Mouse (Mus musculus): Measurements from ENCODE around the gene Akt2. TPM values are rescaled to one million over a fixed set of nuclear protein-coding genes. Genes with fewer than 3 reads are reported as not detected.

Gene Akt2
- total RNA-seq, 2 experiments from 2014 or later, result 92.2 to 103 TPM

- intact Hi-C loops (cut with DNase I), result no loop called here
- no peak for DNase-seq (ENCODE audit: extremely low spot score in 1 of 2, low spot score in 2 of 2)
Measured at GRCm38 (mm10) chr7:27580380-27581174, 10.8 kb upstream of the Akt2 start.

- intact Hi-C loops (cut with DNase I), result no loop called here
- no peak for DNase-seq (ENCODE audit: extremely low spot score in 1 of 2, low spot score in 2 of 2)
Measured at GRCm38 (mm10) chr7:27586861-27587260, 4.5 kb upstream of the Akt2 start.

GRCm38 (mm10) chr7:27587741-27588140 is 3.6 kb upstream of the Akt2 start:
- DNase-seq (ENCODE audit: extremely low spot score in 1 of 2, low spot score in 2 of 2), result no peak
- intact Hi-C loops (cut with DNase I), result no loop called here

GRCm38 (mm10) chr7:27590088-27590487 is 1.3 kb upstream of the Akt2 start:
- DNase-seq (ENCODE audit: extremely low spot score in 1 of 2, low spot score in 2 of 2), result no peak
- intact Hi-C loops (cut with DNase I), result loop anchor here (5.0 kb wide), 1 partner anchor 118 kb away; the partner anchor contains the start of gene Sertad3

- intact Hi-C loops (cut with DNase I), result loop anchor here (5.0 kb wide), 1 partner anchor 118 kb away; the partner anchor contains the start of gene Sertad3
- DNase-seq (ENCODE audit: extremely low spot score in 1 of 2, low spot score in 2 of 2), result no peak
Measured at GRCm38 (mm10) chr7:27590566-27591213, 662 bp upstream of the Akt2 start.

- intact Hi-C loops (cut with DNase I), result loop anchor here (5.0 kb wide), 1 partner anchor 120 kb away; the partner anchor contains the start of gene Sertad3
Measured at GRCm38 (mm10) chr7:27592217-27592929, 1.0 kb downstream of the Akt2 start.

GRCm38 (mm10) chr7:27592934-27593645 is 1.7 kb downstream of the Akt2 start:
- intact Hi-C loops (cut with DNase I), result loop anchor here (5.0 kb wide), 1 partner anchor 121 kb away; the partner anchor contains the start of gene Sertad3
- DNase-seq (ENCODE audit: extremely low spot score in 1 of 2, low spot score in 2 of 2), result no peak

More at GRCm38 (mm10) chr7:27592217-27592929, 1.0 kb downstream of the Akt2 start:
- peak in 1 of 2 experiments; percentile 55 for DNase-seq (ENCODE audit: extremely low spot score in 1 of 2, low spot score in 2 of 2)

GRCm38 (mm10) chr7:27596586-27597503 is 5.5 kb downstream of the Akt2 start:
- intact Hi-C loops (cut with DNase I), result no loop called here

GRCm38 (mm10) chr7:27598053-27598452 is 6.7 kb downstream of the Akt2 start:
- intact Hi-C loops (cut with DNase I), result no loop called here
- DNase-seq (ENCODE audit: extremely low spot score in 1 of 2, low spot score in 2 of 2), result no peak

More at GRCm38 (mm10) chr7:27596586-27597503, 5.5 kb downstream of the Akt2 start:
- no peak for DNase-seq (ENCODE audit: extremely low spot score in 1 of 2, low spot score in 2 of 2)

- intact Hi-C loops (cut with DNase I), result no loop called here
- peak; percentile 54 to 63 for DNase-seq (ENCODE audit: extremely low spot score in 1 of 2, low spot score in 2 of 2)
Measured at GRCm38 (mm10) chr7:27601628-27602027, 10.3 kb downstream of the Akt2 start.

GRCm38 (mm10) chr7:27602161-27602560 is 10.8 kb downstream of the Akt2 start:
- intact Hi-C loops (cut with DNase I), result no loop called here

GRCm38 (mm10) chr7:27602835-27603234 is 11.5 kb downstream of the Akt2 start:
- no peak for DNase-seq (ENCODE audit: extremely low spot score in 1 of 2, low spot score in 2 of 2)
- intact Hi-C loops (cut with DNase I), result no loop called here

More at GRCm38 (mm10) chr7:27602161-27602560, 10.8 kb downstream of the Akt2 start:
- no peak for DNase-seq (ENCODE audit: extremely low spot score in 1 of 2, low spot score in 2 of 2)

- DNase-seq (ENCODE audit: extremely low spot score in 1 of 2, low spot score in 2 of 2), result no peak
- intact Hi-C loops (cut with DNase I), result no loop called here
Measured at GRCm38 (mm10) chr7:27604661-27605348, 13.5 kb downstream of the Akt2 start.

- DNase-seq (ENCODE audit: extremely low spot score in 1 of 2, low spot score in 2 of 2), result peak; percentile 59 to 74
- intact Hi-C loops (cut with DNase I), result no loop called here
Measured at GRCm38 (mm10) chr7:27605499-27606285, 14.3 kb downstream of the Akt2 start.

- no peak for DNase-seq (ENCODE audit: extremely low spot score in 1 of 2, low spot score in 2 of 2)
- intact Hi-C loops (cut with DNase I), result no loop called here
Measured at GRCm38 (mm10) chr7:27606481-27607254, 15.3 kb downstream of the Akt2 start.

GRCm38 (mm10) chr7:27607580-27607979 is 16.2 kb downstream of the Akt2 start:
- intact Hi-C loops (cut with DNase I), result no loop called here
- DNase-seq (ENCODE audit: extremely low spot score in 1 of 2, low spot score in 2 of 2), result peak in 1 of 2 experiments; percentile 80
